Mouse (Mus musculus) C2C12 (cell line): ENCODE measurements around the gene Tcea2. TPM values are rescaled to one million over a fixed set of nuclear protein-coding genes. Genes with fewer than 3 reads are reported as not detected.

Experiments used
- H3K27me3 ChIP-seq: one replicate; pipeline ENCODE4 v1.6.1; 2011; ENCODE audit not compliant: control insufficient read depth, insufficient read depth, insufficient read length
- H3K36me3 ChIP-seq: one replicate; pipeline ENCODE4 v1.6.1; 2011; ENCODE audit not compliant: control insufficient read depth, insufficient read depth
- H3K4me3 ChIP-seq: one replicate; pipeline ENCODE4 v1.5.1; 2011; ENCODE audit warnings: mild to moderate bottlenecking, control low read depth; ENCODE audit not compliant: poor library complexity, insufficient read depth, severe bottlenecking
- H3K79me2 ChIP-seq: one replicate; pipeline ENCODE4 v1.6.1; 2011; ENCODE audit not compliant: control insufficient read depth, insufficient read depth
- H3K79me3 ChIP-seq: one replicate; pipeline ENCODE4 v1.6.1; 2011; ENCODE audit warnings: low read depth, control low read depth
- H3ac ChIP-seq: one replicate; pipeline ENCODE3; 2011; ENCODE audit warnings: low read depth; ENCODE audit not compliant: control insufficient read depth, insufficient read length
- CEBPB ChIP-seq: IDR thresholded peaks from one replicate; pipeline ENCODE4 v1.6.1; 2011; ENCODE audit warnings: low read depth, mild to moderate bottlenecking, control low read depth, moderate library complexity
- CTCF ChIP-seq: IDR thresholded peaks from one replicate; pipeline ENCODE4 v1.5.1; 2011; ENCODE audit not compliant: control insufficient read depth, insufficient read depth, insufficient read length
- FOSL1 ChIP-seq: IDR thresholded peaks from one replicate; pipeline ENCODE4 v1.8.0; 2011; ENCODE audit warnings: mild to moderate bottlenecking, low read length; ENCODE audit not compliant: poor library complexity, insufficient read depth, severe bottlenecking
- MAX ChIP-seq: IDR thresholded peaks from one replicate; pipeline ENCODE4 v1.6.1; 2011; ENCODE audit warnings: mild to moderate bottlenecking, control low read depth
- MYOD1 ChIP-seq: IDR thresholded peaks from one replicate; pipeline ENCODE4 v1.6.1; 2011; ENCODE audit warnings: low read depth; ENCODE audit not compliant: control insufficient read depth, insufficient read length
- MYOG ChIP-seq: IDR thresholded peaks from one replicate; pipeline ENCODE4 v1.6.1; 2011; ENCODE audit not compliant: control insufficient read depth, insufficient read length; ENCODE audit errors: extremely low read depth
- USF1 ChIP-seq: IDR thresholded peaks from one replicate; pipeline ENCODE4 v1.6.1; 2011; ENCODE audit warnings: low read depth, mild to moderate bottlenecking, control low read depth, moderate library complexity
- polyA plus RNA-seq: library from polyadenylated mRNA; unstranded; fragments of >200 nt; fragmentation: generic; extraction: Trizol; gene quantifications from one replicate; pipeline ENCODE4 v1.2.1, GENCODE M21; 2012; ENCODE audit warnings: missing spikeins

Gene Tcea2
- polyA plus RNA-seq, 1 experiment: 1.6 TPM

- H3ac ChIP-seq: no peak overlapping the region
- H3K79me3 ChIP-seq: peaks cover 14% of the 10 kb centered on the region
- H3K36me3 ChIP-seq: no peaks in the 10 kb centered on the region
- H3K27me3 ChIP-seq: no peaks in the 10 kb centered on the region
- no peak overlapping the region for H3K4me3 ChIP-seq
- peaks cover 24% of the 10 kb centered on the region for H3K79me2 ChIP-seq
- no peak for TF ChIP-seq MYOD1
- TF ChIP-seq MYOG: no peak
- TF ChIP-seq CEBPB: no peak
- no peak for TF ChIP-seq FOSL1
- no peak for TF ChIP-seq USF1
- TF ChIP-seq CTCF: no peak
- TF ChIP-seq MAX: no peak
Observed at GRCm38 (mm10) chr2:181691083-181691482, 11.0 kb downstream of the Tcea2 start.

- no peaks in the 10 kb centered on the region for H3K36me3 ChIP-seq
- H3K79me3 ChIP-seq: peaks cover 14% of the 10 kb centered on the region
- TF ChIP-seq FOSL1: no peak
- TF ChIP-seq MYOG: no peak
- TF ChIP-seq MYOD1: no peak
- TF ChIP-seq USF1: no peak
- no peak for TF ChIP-seq CTCF
- TF ChIP-seq CEBPB: no peak
- no peak for TF ChIP-seq MAX
- no peak overlapping the region for H3ac ChIP-seq
- no peak overlapping the region for H3K4me3 ChIP-seq
- peaks cover 24% of the 10 kb centered on the region for H3K79me2 ChIP-seq
- no peaks in the 10 kb centered on the region for H3K27me3 ChIP-seq
Observed at GRCm38 (mm10) chr2:181691571-181691970, 11.5 kb downstream of the Tcea2 start.

GRCm38 (mm10) chr2:181692304-181692703 is 12.2 kb downstream of the Tcea2 start:
- TF ChIP-seq CTCF: no peak
- TF ChIP-seq USF1: no peak
- no peak for TF ChIP-seq FOSL1
- TF ChIP-seq CEBPB: no peak
- TF ChIP-seq MAX: no peak
- peaks cover 24% of the 10 kb centered on the region for H3K79me2 ChIP-seq
- H3K4me3 ChIP-seq: no peak overlapping the region
- peaks cover 2% of the 10 kb centered on the region for H3K27me3 ChIP-seq
- no peaks in the 10 kb centered on the region for H3K36me3 ChIP-seq
- no peak overlapping the region for H3ac ChIP-seq
- H3K79me3 ChIP-seq: peaks cover 14% of the 10 kb centered on the region

GRCm38 (mm10) chr2:181693339-181694280 is 13.5 kb downstream of the Tcea2 start, which contains the start of gene Rgs19:
Gene Rgs19, minus strand, starts transcription at chr2:181693977.
- peaks cover 4% of the 10 kb centered on the region for H3K27me3 ChIP-seq

GRCm38 (mm10) chr2:181694581-181694980 is 14.5 kb downstream of the Tcea2 start:
- Histone ChIP-seq H3ac (no peak overlapping the region), H3K27me3 (peaks cover 4% of the 10 kb centered on the region), H3K36me3 (no peaks in the 10 kb centered on the region), H3K79me2 (peaks cover 24% of the 10 kb centered on the region), H3K4me3 (no peak overlapping the region), H3K79me3 (peaks cover 14% of the 10 kb centered on the region)
- TF ChIP-seq CEBPB (no peak), USF1 (no peak), CTCF (no peak), MAX (no peak)

More at GRCm38 (mm10) chr2:181693339-181694280, 13.5 kb downstream of the Tcea2 start, which contains the start of gene Rgs19:
- TF ChIP-seq MYOD1 (no peak), FOSL1 (no peak), CTCF (no peak), MAX (peak; percentile 26), CEBPB (no peak), USF1 (no peak), MYOG (no peak)
- peaks cover 24% of the 10 kb centered on the region for H3K79me2 ChIP-seq
- H3ac ChIP-seq: peak within 1 kb of the TSS; percentile 93
- peaks cover 14% of the 10 kb centered on the region for H3K79me3 ChIP-seq
- no peaks in the 10 kb centered on the region for H3K36me3 ChIP-seq
- peak within 1 kb of the TSS; percentile 57 for H3K4me3 ChIP-seq

GRCm38 (mm10) chr2:181695776-181696175 is 15.7 kb downstream of the Tcea2 start:
- no peak for TF ChIP-seq MYOD1
- TF ChIP-seq CEBPB: no peak
- TF ChIP-seq MYOG: no peak
- no peak for TF ChIP-seq FOSL1
- TF ChIP-seq CTCF: no peak
- no peak for TF ChIP-seq USF1
- no peak for TF ChIP-seq MAX
- Histone ChIP-seq H3K36me3 (no peaks in the 10 kb centered on the region), H3ac (no peak overlapping the region), H3K79me2 (peaks cover 24% of the 10 kb centered on the region), H3K27me3 (peaks cover 4% of the 10 kb centered on the region), H3K4me3 (no peak overlapping the region), H3K79me3 (peaks cover 14% of the 10 kb centered on the region)
